Mouse (Mus musculus) heart, adult 8-10 months (tissue): ENCODE results near the gene 1810009A15Rik. TPM values are rescaled to one million over a fixed set of nuclear protein-coding genes. Genes with fewer than 3 reads are reported as not detected.

Experiments
- DNase-seq: peaks from one replicate; pipeline ENCODE4 v3.0.0; 2022; ENCODE audit warnings: low spot score
- microRNA-seq: library from miRNA; unstranded; fragments of <30 nt; microRNA quantifications from one replicate; pipeline ENCODE4 v1.2.0, GENCODE M21; 2022
- total RNA-seq, 4 experiments: library from RNA; stranded (reverse); gene quantifications; 2 replicates each; pipeline ENCODE4 v1.2.4; 2022

The 1810009A15Rik gene
- total RNA-seq, 4 experiments from 2014 or later = 11.8 to 29.9 (median 21.1) TPM

- peak; percentile 98 for DNase-seq
Observed at GRCm38 (mm10) chr19:8920073-8920736, 31.6 kb downstream of the 1810009A15Rik start, which contains the start of gene B3gat3. Gene B3gat3 (plus strand): TSS chr19:8920374.

- no peak for DNase-seq
Observed at GRCm38 (mm10) chr19:8920836-8921291, 32.2 kb downstream of the 1810009A15Rik start.

GRCm38 (mm10) chr19:8921741-8922140, 33.1 kb downstream of the 1810009A15Rik start:
- DNase-seq = no peak

GRCm38 (mm10) chr19:8926766-8927165, 38.1 kb downstream of the 1810009A15Rik start:
- no peak for DNase-seq

- DNase-seq = no peak
Observed at GRCm38 (mm10) chr19:8927891-8928525, 39.4 kb downstream of the 1810009A15Rik start.

- DNase-seq = no peak
Observed at GRCm38 (mm10) chr19:8928689-8929223, 40.1 kb downstream of the 1810009A15Rik start.

- DNase-seq = peak; percentile 95
Observed at GRCm38 (mm10) chr19:8929224-8930088, 40.8 kb downstream of the 1810009A15Rik start, which contains the start of the genes Rom1 and Eml3. Gene Rom1 (minus strand): TSS chr19:8929356. Gene Eml3 (plus strand): TSS chr19:8929552.

- DNase-seq = no peak
Observed at GRCm38 (mm10) chr19:8930117-8930516, 41.5 kb downstream of the 1810009A15Rik start.

GRCm38 (mm10) chr19:8930771-8931170, 42.1 kb downstream of the 1810009A15Rik start:
- no peak for DNase-seq

GRCm38 (mm10) chr19:8936736-8937135, 48.1 kb downstream of the 1810009A15Rik start:
- DNase-seq = no peak

Small RNA genes lying within 50 kb of the gene (microRNA-seq; reads per million reads assigned to microRNA genes)
- not detected for gene Mir5136

Other genes starting within 250 kb of the 1810009A15Rik start
- under 1 TPM in 2 of 4 experiments, not detected in 2; 0.09 TPM for gene Chrm1, start 225.1 kb upstream of the 1810009A15Rik start, total RNA-seq
- 10 to 100 TPM; 39.5 to 43.6 (median 41.9) TPM for gene Slc3a2, start 165.5 kb upstream of the 1810009A15Rik start, total RNA-seq
- gene Wdr74, start 153.0 kb upstream of the 1810009A15Rik start, total RNA-seq = 10 to 100 TPM; 16.1 to 19.6 (median 17.5) TPM
- gene 1700092M07Rik, start 148.1 kb upstream of the 1810009A15Rik start, total RNA-seq = not detected
- gene Stx5a, start 147.4 kb upstream of the 1810009A15Rik start, total RNA-seq = 10 to 100 TPM; 20.9 to 27.3 (median 25.4) TPM
- gene Nxf1, start 131.8 kb upstream of the 1810009A15Rik start, total RNA-seq = 10 to 100 TPM; 30.3 to 42.0 (median 33.7) TPM
- 100 to 1,000 TPM; 111 to 137 (median 125) TPM for gene Tmem223, start 117.9 kb upstream of the 1810009A15Rik start, total RNA-seq
- 10 to 100 TPM; 18.2 to 21.5 (median 19.5) TPM for gene Tmem179b, start 114.4 kb upstream of the 1810009A15Rik start, total RNA-seq
- 1 to 10 TPM; 5.4 to 9.0 (median 7.7) TPM for gene Taf6l, start 102.4 kb upstream of the 1810009A15Rik start, total RNA-seq
- 10 to 100 TPM; 52.1 to 60.7 (median 55.4) TPM for gene Polr2g, start 90.3 kb upstream of the 1810009A15Rik start, total RNA-seq
- gene Zbtb3, start 86.3 kb upstream of the 1810009A15Rik start, total RNA-seq = 1 to 10 TPM; 1.2 to 2.5 (median 1.5) TPM
- gene Ttc9c, start 69.5 kb upstream of the 1810009A15Rik start, total RNA-seq = 10 to 100 TPM; 13.7 to 16.4 (median 14.9) TPM
- 10 to 100 TPM; 46.0 to 48.9 (median 46.9) TPM for gene Hnrnpul2, start 68.8 kb upstream of the 1810009A15Rik start, total RNA-seq
- gene AC129217.1, start 59.1 kb upstream of the 1810009A15Rik start, total RNA-seq = under 1 TPM in 1 of 4 experiments, not detected in 3; 0.53 TPM
- gene Bscl2, start 51.4 kb upstream of the 1810009A15Rik start, total RNA-seq = 10 to 100 TPM; 21.2 to 28.1 (median 24.2) TPM
- under 1 TPM in 1 of 4 experiments, not detected in 3; 0.22 TPM for gene Gng3, start 49.7 kb upstream of the 1810009A15Rik start, total RNA-seq
- gene Lrrn4cl, start 38.1 kb upstream of the 1810009A15Rik start, total RNA-seq = 1 to 10 TPM; 3.4 to 4.7 (median 3.9) TPM
- 100 to 1,000 TPM; 122 to 127 (median 125) TPM for gene Ubxn1, start 17.4 kb upstream of the 1810009A15Rik start, total RNA-seq
- 10 to 100 TPM; 47.8 to 65.1 (median 52.0) TPM for gene Uqcc3, start 7.9 kb upstream of the 1810009A15Rik start, total RNA-seq
- gene Lbhd1, start 5.1 kb upstream of the 1810009A15Rik start, total RNA-seq = 1 to 10 TPM; 1.8 to 6.1 (median 4.4) TPM
- not detected for gene Gm49403, start 4.9 kb upstream of the 1810009A15Rik start, total RNA-seq
- gene Gm49416, start 73 bp downstream of the 1810009A15Rik start, total RNA-seq = 1 to 10 TPM; 3.6 to 5.3 (median 4.6) TPM
- gene Ints5, start 4.2 kb downstream of the 1810009A15Rik start, total RNA-seq = 10 to 100 TPM; 11.0 to 12.0 (median 11.2) TPM
- 10 to 100 TPM; 45.5 to 49.6 (median 47.2) TPM for gene Ganab, start 9.2 kb downstream of the 1810009A15Rik start, total RNA-seq
- 10 to 100 TPM; 39.3 to 41.5 (median 40.6) TPM for gene B3gat3, start 31.5 kb downstream of the 1810009A15Rik start, total RNA-seq
- gene Rom1, start 40.5 kb downstream of the 1810009A15Rik start, total RNA-seq = 10 to 100 TPM; 22.0 to 37.5 (median 28.1) TPM
- gene Eml3, start 40.7 kb downstream of the 1810009A15Rik start, total RNA-seq = 1 to 10 TPM; 7.2 to 9.1 (median 7.5) TPM
- gene Mta2, start 53.0 kb downstream of the 1810009A15Rik start, total RNA-seq = 10 to 100 TPM; 28.2 to 33.7 (median 30.4) TPM
- gene Tut1, start 65.0 kb downstream of the 1810009A15Rik start, total RNA-seq = 10 to 100 TPM in 1 of 4 experiments, 1 to 10 TPM in 3; 8.1 to 10.3 (median 8.6) TPM
- 100 to 1,000 TPM; 209 to 232 (median 227) TPM for gene Eef1g, start 78.2 kb downstream of the 1810009A15Rik start, total RNA-seq
- 100 to 1,000 TPM; 332 to 446 (median 375) TPM for gene Ahnak, start 100.4 kb downstream of the 1810009A15Rik start, total RNA-seq
- 10 to 100 TPM in 1 of 4 experiments, not detected in 3; 44.8 TPM for gene Scgb1a1, start 199.1 kb downstream of the 1810009A15Rik start, total RNA-seq
- gene Asrgl1, start 246.8 kb downstream of the 1810009A15Rik start, total RNA-seq = 10 to 100 TPM; 31.9 to 37.3 (median 37.2) TPM